Mouse (Mus musculus) liver, embryonic 14.5 days (tissue): ENCODE results near the gene 4930558K02Rik. TPM values are rescaled to one million over a fixed set of nuclear protein-coding genes. Genes with fewer than 3 reads are reported as not detected.

ENCODE experiments used
- ATAC-seq: fragments of 200-750 bp; cut with Nextera tagmentation; 2 replicates; pipeline ENCODE4 v1.8.0; 2017; ENCODE audit warnings: moderate number of reproducible peaks, mild to moderate bottlenecking, moderate library complexity; ENCODE audit not compliant: insufficient read depth
- DNase-seq, 3 experiments: peaks; one replicate each; pipeline ENCODE4 v3.0.0-alpha.2; 2012 to 2013; ENCODE audit warnings: low read depth in 3 of 3, low spot score in 3 of 3
- H3K27ac ChIP-seq: fragments of 300-500 bp; sonication (generic); 2 replicates; pipeline ENCODE4 v1.5.1; 2014; ENCODE audit warnings: moderate library complexity, mild to moderate bottlenecking, control low read depth, inconsistent platforms
- H3K27me3 ChIP-seq: fragments of 300-500 bp; sonication (generic); 2 replicates; pipeline ENCODE4 v1.6.1; 2014; ENCODE audit warnings: mild to moderate bottlenecking, low read length, moderate library complexity; ENCODE audit not compliant: control insufficient read depth, insufficient read depth
- H3K36me3 ChIP-seq: fragments of 300-500 bp; sonication (generic); replicated peaks from 2 replicates; pipeline ENCODE4 v1.6.1; 2014; ENCODE audit warnings: low read depth; ENCODE audit not compliant: control insufficient read depth, insufficient read depth
- H3K4me1 ChIP-seq, 2 experiments: fragments of 200-500 bp in 1 of 2; fragments of 300-500 bp in 1 of 2; sonication (generic) in 1 of 2; replicated peaks; 2 replicates each; pipeline ENCODE4 v1.6.1; 2012 to 2014; ENCODE audit warnings: antibody characterized with exemption in 1 of 2, inconsistent platforms in 1 of 2, low read length in 1 of 2; ENCODE audit not compliant: control insufficient read depth in 2 of 2, insufficient read depth in 2 of 2
- H3K4me2 ChIP-seq: fragments of 300-500 bp; sonication (generic); 2 replicates; pipeline ENCODE4 v1.6.1; 2014; ENCODE audit warnings: low read depth, mild to moderate bottlenecking, control low read depth, moderate library complexity
- H3K4me3 ChIP-seq, 2 experiments: fragments of 200-500 bp in 1 of 2; fragments of 300-500 bp in 1 of 2; sonication (generic) in 1 of 2; 2 replicates each; pipeline ENCODE4 v1.5.1; 2012 to 2014; ENCODE audit warnings: low read depth in 2 of 2, low read length in 2 of 2, mild to moderate bottlenecking in 2 of 2, control low read depth in 1 of 2, inconsistent platforms in 1 of 2, moderate library complexity in 1 of 2; ENCODE audit not compliant: insufficient read depth in 1 of 2
- H3K9ac ChIP-seq: fragments of 300-500 bp; sonication (generic); replicated peaks from 2 replicates; pipeline ENCODE4 v1.6.1; 2014; ENCODE audit warnings: mild to moderate bottlenecking, control low read depth, moderate library complexity
- H3K9me3 ChIP-seq: fragments of 300-500 bp; sonication (generic); 2 replicates; pipeline ENCODE4 v1.6.1; 2016; ENCODE audit warnings: low read length, mixed read lengths; ENCODE audit not compliant: control insufficient read depth
- CTCF ChIP-seq: IDR thresholded peaks from 2 replicates; pipeline ENCODE4 v1.5.1; 2016; ENCODE audit warnings: antibody characterized with exemption, low read depth, control low read depth
- EP300 ChIP-seq: IDR thresholded peaks from 2 replicates; pipeline ENCODE4 v1.6.1; 2016; ENCODE audit warnings: antibody characterized with exemption, low read depth
- WGBS: fragments of 180-500 bp; shearing (Covaris S2); extraction: QIAGEN DNeasy Blood & Tissue Kit; methylation state at CpG from one replicate; pipeline ENCODE4 v1.1.7; 2014; ENCODE audit not compliant: insufficient replicate concordance; 5-methylcytosine and 5-hydroxymethylcytosine counted together
- polyA plus RNA-seq, 2 experiments: library from polyadenylated mRNA; depleted of rRNA in 1 of 2; stranded (reverse) in 1 of 2; unstranded in 1 of 2; fragments of >200 nt; fragmentation: Nextera tagmentation in 1 of 2; extraction: Ambion mirVana in 1 of 2; gene quantifications; 2 replicates each; pipeline versions ENCODE4 v1.2.1 to v1.2.3; 2012 to 2014

4930558K02Rik gene
- polyA plus RNA-seq, 2 experiments, result not detected

DNA sequence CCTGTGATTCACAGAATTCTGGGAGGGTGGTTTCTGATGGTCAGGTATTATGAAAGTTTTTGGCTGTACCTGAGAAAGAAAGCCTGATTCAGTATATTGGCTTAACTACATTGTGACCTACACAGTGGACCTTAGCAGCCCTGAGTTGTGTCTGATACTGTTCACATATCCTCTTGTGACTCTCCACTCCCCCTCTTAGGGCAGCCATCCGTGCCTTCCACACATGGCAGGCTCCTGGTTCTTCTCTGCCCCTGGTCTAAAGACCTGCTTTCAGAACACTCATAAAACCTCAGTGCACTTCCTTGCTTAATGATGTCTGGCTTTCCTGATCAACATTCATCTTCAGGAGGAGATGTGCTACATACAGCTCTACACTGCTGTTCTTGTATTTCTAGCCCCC is 26.8 kb downstream of the 4930558K02Rik start:
- Histone ChIP-seq H3K36me3 (no peaks in the 10 kb centered on the region), H3K4me2 (no peak overlapping the region), H3K9ac (no peak overlapping the region), H3K27me3 (no peaks in the 10 kb centered on the region), H3K4me1 (no peaks in the 10 kb centered on the region), H3K4me3 (no peak overlapping the region), H3K27ac (no peak overlapping the region), H3K9me3 (no peaks in the 10 kb centered on the region)
- no peak for DNase-seq
- TF ChIP-seq EP300, result no peak
- TF ChIP-seq CTCF, result no peak
- 38% methylated on average over 1 of the region's 1 CpGs for WGBS
- no peak for ATAC-seq

DNA sequence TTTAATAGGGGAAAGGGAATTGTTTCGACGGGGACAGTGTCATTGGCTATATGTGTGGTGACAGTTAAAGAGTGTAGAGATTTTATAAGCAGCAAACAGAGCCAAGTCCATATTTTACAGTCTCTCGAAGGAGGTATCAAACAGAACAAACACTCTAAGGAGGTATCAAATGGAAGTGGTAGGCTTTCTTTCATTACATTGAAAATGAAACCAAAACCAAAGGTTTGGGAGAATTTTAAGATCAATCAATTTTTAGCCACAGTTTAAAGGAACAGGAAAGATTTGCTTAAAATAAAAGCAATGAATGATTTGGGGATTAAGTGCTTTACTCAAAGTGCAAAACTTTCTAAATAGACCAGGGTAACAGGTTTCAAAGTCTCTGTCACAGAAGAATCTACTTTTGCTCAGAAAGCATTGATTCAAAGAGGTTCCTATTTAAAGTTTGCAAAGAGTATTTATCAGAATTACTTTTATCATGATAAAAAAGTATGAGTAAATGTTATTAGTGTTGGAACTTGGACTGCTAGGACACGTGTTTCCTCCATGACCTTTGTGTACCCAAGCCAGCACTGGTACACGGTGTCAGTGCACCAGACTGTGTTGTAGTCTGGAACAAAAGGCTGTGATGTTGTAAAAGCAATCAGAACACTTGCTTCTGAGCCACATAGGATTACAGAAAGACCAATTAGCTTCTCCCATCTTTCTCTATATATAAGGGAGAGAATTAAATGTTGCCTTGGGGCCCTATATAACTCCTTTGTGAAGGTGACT is 28.2 kb downstream of the 4930558K02Rik start:
- ATAC-seq, result no peak
- TF ChIP-seq CTCF (no peak), EP300 (no peak)
- 58% methylated on average over 5 of the region's 5 CpGs for WGBS
- no peaks in the 10 kb centered on the region for H3K4me1 ChIP-seq
- H3K4me2 ChIP-seq, result no peak overlapping the region
- no peak overlapping the region for H3K4me3 ChIP-seq
- no peaks in the 10 kb centered on the region for H3K9me3 ChIP-seq
- no peak for DNase-seq
- H3K27me3 ChIP-seq, result no peaks in the 10 kb centered on the region
- H3K27ac ChIP-seq, result no peak overlapping the region
- no peak overlapping the region for H3K9ac ChIP-seq
- H3K36me3 ChIP-seq, result no peaks in the 10 kb centered on the region

DNA sequence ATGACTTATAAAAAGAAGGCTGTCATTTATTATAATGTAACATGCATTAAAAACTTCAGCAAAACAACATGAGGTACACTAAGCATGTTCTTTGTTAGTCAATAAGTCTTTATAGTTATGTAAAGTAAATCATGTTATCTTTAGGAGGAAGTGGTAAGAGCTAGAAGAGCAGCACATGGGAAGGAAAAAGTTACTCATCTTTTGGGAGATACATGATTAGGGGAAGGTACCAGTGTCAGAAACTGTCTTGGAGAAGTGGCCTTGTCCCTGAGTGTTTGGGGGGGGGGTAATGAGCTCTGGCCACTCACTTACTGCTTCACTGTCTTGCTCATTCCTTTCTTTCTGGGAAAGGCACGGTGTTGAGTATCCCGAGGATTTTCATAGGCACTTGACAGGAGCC is 37.4 kb downstream of the 4930558K02Rik start:
- TF ChIP-seq EP300 (no peak), CTCF (no peak)
- Histone ChIP-seq H3K4me1 (no peaks in the 10 kb centered on the region), H3K36me3 (no peaks in the 10 kb centered on the region), H3K27me3 (no peaks in the 10 kb centered on the region), H3K4me3 (no peak overlapping the region), H3K27ac (no peak overlapping the region), H3K9ac (no peak overlapping the region), H3K4me2 (no peak overlapping the region), H3K9me3 (no peaks in the 10 kb centered on the region)
- DNase-seq (no peak), ATAC-seq (no peak)
- WGBS, result 53% methylated on average over 2 of the region's 2 CpGs

DNA sequence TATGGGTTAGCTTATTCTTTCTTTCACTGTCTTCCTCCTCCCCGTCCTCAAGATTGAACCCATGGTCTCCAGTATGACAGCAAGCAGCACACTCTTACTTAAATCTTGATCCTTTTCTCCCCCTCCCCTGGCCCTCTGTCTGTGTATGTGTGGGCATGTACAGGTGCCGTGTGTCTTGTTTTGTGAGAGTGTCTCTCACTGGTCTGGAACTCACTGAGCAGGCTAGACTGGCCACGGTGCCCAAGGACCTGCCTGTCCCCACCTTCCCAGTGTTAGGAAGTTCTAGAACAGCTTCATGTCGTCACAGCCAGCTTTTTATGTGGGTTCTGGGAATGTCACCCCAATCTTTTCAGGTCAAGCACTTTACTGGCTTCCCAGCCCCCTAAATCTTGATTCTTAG is 47.1 kb downstream of the 4930558K02Rik start:
- TF ChIP-seq EP300, result no peak
- no peak for TF ChIP-seq CTCF
- no peak for DNase-seq
- 71% methylated on average over 4 of the region's 4 CpGs for WGBS

DNA sequence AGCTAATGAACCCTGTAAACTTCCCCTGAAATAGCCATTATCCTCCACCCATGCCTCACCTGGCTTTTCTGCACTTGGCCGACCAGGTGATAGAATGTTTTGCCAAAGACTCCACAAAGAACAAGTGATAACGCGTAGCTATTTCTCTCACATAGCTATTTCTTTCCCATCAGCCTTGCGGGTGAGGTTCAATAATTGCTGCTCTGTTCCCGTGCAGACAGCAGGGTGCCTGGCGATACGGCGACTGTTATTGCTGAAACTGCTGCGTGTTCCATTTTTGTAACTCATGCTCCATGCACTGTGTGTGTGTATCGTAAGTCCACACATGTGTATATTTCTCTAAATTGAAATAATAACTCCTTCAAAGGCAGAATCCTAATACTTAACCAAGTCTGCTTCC is 47.6 kb downstream of the 4930558K02Rik start:
- WGBS, result 84% methylated on average over 10 of the region's 10 CpGs
- ATAC-seq, result no peak
- TF ChIP-seq CTCF, result no peak
- no peak for TF ChIP-seq EP300

More for the DNA sequence above, 47.1 kb downstream of the 4930558K02Rik start:
- Histone ChIP-seq H3K9ac (no peak overlapping the region), H3K27ac (no peak overlapping the region), H3K4me3 (no peak overlapping the region), H3K4me2 (no peak overlapping the region), H3K9me3 (no peaks in the 10 kb centered on the region), H3K27me3 (no peaks in the 10 kb centered on the region), H3K36me3 (no peaks in the 10 kb centered on the region), H3K4me1 (no peaks in the 10 kb centered on the region)
- ATAC-seq, result no peak

More for the DNA sequence above, 47.6 kb downstream of the 4930558K02Rik start:
- H3K27ac ChIP-seq, result no peak overlapping the region
- no peak overlapping the region for H3K4me3 ChIP-seq
- H3K27me3 ChIP-seq, result no peaks in the 10 kb centered on the region
- H3K9me3 ChIP-seq, result no peaks in the 10 kb centered on the region
- no peaks in the 10 kb centered on the region for H3K4me1 ChIP-seq
- DNase-seq, result no peak
- no peak overlapping the region for H3K9ac ChIP-seq
- H3K4me2 ChIP-seq, result no peak overlapping the region
- no peaks in the 10 kb centered on the region for H3K36me3 ChIP-seq
